Mouse (Mus musculus): ENCODE results near the gene Copg2. TPM values are rescaled to one million over a fixed set of nuclear protein-coding genes. Genes with fewer than 3 reads are reported as not detected.

The Copg2 gene
- polyA plus RNA-seq, 1 experiment from 2014 or later: 20.6 TPM

MicroRNA genes within 50 kb of the gene (microRNA counts, 519-probe panel; counts per million panel counts)
- 2,906 counts per million, percentile 67 among the panel's probes with 10 or more counts for microRNA mmu-miR-335-3p
- microRNA mmu-miR-335-5p: 4,336 counts per million, percentile 96 among the panel's probes with 10 or more counts

Small RNAs within 50 kb of the gene (microRNA-seq; reads per million reads assigned to microRNA genes)
- 41,021 reads per million, percentile 99 among the genes with 10 or more reads in this experiment for gene Mir335

Other genes starting within 250 kb of the Copg2 start
- gene Cep41, start 203.0 kb downstream of the Copg2 start, polyA plus RNA-seq (2015; fragmentation: Nextera tagmentation; extraction: Ambion mirVana): 8.8 and 11.6 TPM in 2 replicates
- gene Mest, start 173.2 kb downstream of the Copg2 start, polyA plus RNA-seq (2015; fragmentation: Nextera tagmentation; extraction: Ambion mirVana): 746 and 846 TPM in 2 replicates
- gene Tsga13, start 18.8 kb upstream of the Copg2 start, polyA plus RNA-seq (2015; fragmentation: Nextera tagmentation; extraction: Ambion mirVana): not detected in 2 replicates
- 2.4 and 4.2 TPM in 2 replicates for gene Klf14, start 62.3 kb upstream of the Copg2 start, polyA plus RNA-seq (2015; fragmentation: Nextera tagmentation; extraction: Ambion mirVana)